Mouse (Mus musculus): Measurements from ENCODE around the gene Rusc2. TPM values are rescaled to one million over a fixed set of nuclear protein-coding genes. Genes with fewer than 3 reads are reported as not detected.

Gene Rusc2
- polyA plus RNA-seq, 1 experiment from 2014 or later: 12.4 TPM

DNA sequence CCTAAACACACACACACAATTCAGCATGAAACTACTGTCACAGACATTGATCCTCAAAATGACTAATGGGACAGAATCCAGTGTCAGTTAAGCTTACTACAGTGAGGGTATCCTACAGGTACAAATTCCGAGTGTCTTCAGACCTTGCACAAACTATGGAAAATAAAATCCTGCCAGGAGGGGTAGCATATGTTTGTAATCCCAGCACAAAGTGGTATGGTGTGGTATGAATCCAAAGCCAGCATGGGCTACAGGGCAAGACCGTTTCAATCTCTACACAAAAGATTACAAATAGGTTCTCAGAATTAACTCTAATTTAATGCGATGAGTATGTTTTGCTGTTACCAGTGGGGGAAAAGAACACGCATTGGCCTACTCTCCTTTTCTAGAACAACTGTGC, 59.9 kb downstream of the Rusc2 start, which contains the start of gene Tesk1:
Gene Tesk1, plus strand, starts transcription at position 301 of the 400 bp plus-strand sequence.
- peak within 1 kb of the TSS; percentile 97 for H3K4me2 ChIP-seq (ENCODE audit: low read depth, low read length)
- peaks cover 10% of the 10 kb centered on the region for H3K36me3 ChIP-seq (ENCODE audit: control insufficient read depth, insufficient read depth)
- H3K9me3 ChIP-seq (replicated peaks; ENCODE audit: control insufficient read depth, low read length): no peaks in the 10 kb centered on the region
- no peaks in the 10 kb centered on the region for H3K27me3 ChIP-seq (ENCODE audit: control insufficient read depth, insufficient read depth, low read length)
- peak within 1 kb of the TSS; percentile 99 for H3K9ac ChIP-seq (ENCODE audit: low read length)
- H3K27ac ChIP-seq (ENCODE audit: low read length): peak within 1 kb of the TSS; percentile 99
- WGBS: 24% methylated on average over 4 of the region's 4 CpGs
- ATAC-seq (replicated peaks; ENCODE audit: extremely low read depth, insufficient read depth, low FRiP score): no peak
- H3K4me1 ChIP-seq (ENCODE audit: control insufficient read depth, insufficient read depth, low read length): peaks cover 9% of the 10 kb centered on the region
- peak within 1 kb of the TSS; percentile 91 for H3K4me3 ChIP-seq (ENCODE audit: low read length)

DNA sequence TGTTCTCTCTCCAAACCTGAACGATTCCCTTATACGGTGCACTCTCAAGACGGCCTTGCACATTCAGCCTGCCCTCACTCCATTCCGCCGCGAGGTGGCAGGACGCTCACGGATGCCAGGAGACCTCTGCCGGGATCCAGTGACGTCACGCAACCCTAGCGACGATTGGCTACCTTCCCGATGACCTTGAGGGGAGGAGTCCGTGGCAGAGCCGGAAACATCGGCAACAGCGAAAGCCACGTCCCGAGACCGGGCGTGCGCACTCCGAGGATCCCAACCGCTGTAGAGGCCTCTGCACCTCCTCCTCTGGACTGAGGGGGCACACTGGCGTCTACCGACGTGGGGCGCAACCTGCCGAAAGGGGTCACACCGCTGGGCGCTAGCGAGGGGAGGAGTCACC, 60.3 kb downstream of the Rusc2 start:
- peak overlapping the region; percentile 91 for H3K4me3 ChIP-seq (ENCODE audit: low read length)
- H3K4me2 ChIP-seq (ENCODE audit: low read depth, low read length): peak overlapping the region; percentile 97
- H3K27ac ChIP-seq (ENCODE audit: low read length): peak overlapping the region; percentile 99
- ATAC-seq (replicated peaks; ENCODE audit: extremely low read depth, insufficient read depth, low FRiP score): peak; percentile 95
- peak overlapping the region; percentile 99 for H3K9ac ChIP-seq (ENCODE audit: low read length)
- peaks cover 14% of the 10 kb centered on the region for H3K36me3 ChIP-seq (ENCODE audit: control insufficient read depth, insufficient read depth)
- no peaks in the 10 kb centered on the region for H3K9me3 ChIP-seq (replicated peaks; ENCODE audit: control insufficient read depth, low read length)
- peaks cover 9% of the 10 kb centered on the region for H3K4me1 ChIP-seq (ENCODE audit: control insufficient read depth, insufficient read depth, low read length)
- no peaks in the 10 kb centered on the region for H3K27me3 ChIP-seq (ENCODE audit: control insufficient read depth, insufficient read depth, low read length)
- WGBS: under 1% methylated on average over 33 of the region's 33 CpGs

DNA sequence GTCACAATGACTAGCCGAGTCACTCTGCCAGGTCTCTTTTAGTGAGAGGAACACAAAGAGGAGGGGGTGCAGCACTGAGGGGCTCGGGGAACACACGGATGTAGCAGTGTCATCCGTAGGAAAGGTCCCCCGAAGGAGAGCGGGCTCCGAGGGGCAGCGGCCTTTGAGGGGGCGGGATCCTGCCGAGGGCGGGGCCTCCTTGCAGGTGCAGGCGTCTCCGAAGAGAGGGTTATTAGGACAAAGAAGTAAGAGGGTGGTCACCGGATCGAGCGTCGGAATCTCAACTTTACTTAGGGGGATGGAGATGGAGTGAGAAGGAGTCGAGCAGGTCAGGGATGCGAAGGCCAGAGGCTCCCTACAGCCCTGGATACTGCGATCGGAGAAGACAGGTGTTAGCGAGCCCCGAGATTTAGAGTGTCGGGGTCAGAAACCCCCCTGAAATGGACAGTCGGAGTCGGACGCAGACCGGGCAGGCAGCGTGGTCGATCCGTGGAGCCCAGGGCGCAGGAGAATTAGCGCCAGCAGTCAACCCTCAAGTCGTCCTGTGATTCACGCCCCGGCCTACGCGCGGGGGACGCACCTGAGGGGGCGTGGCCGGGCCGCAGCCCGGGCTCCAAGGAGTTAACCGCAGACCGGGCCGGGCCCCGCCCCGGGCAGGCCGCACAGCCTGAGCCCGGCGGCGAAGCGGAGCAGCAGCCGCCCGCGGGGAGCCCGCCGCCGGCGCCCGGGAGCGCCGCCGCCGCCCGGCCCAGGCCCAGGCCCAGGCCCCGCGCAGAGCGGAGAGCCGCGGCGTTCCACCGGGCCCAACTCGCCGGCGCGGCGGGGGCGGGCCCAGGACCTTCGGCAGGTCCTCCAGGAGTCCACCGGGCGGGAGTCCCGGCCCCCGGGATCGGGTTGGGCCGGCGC, 60.9 kb downstream of the Rusc2 start:
- H3K36me3 ChIP-seq (ENCODE audit: control insufficient read depth, insufficient read depth): peaks cover 21% of the 10 kb centered on the region
- peak; percentile 65 for ATAC-seq (replicated peaks; ENCODE audit: extremely low read depth, insufficient read depth, low FRiP score)
- H3K27ac ChIP-seq (ENCODE audit: low read length): peak overlapping the region; percentile 99
- WGBS: under 1% methylated on average over 85 of the region's 88 CpGs
- H3K27me3 ChIP-seq (ENCODE audit: control insufficient read depth, insufficient read depth, low read length): no peaks in the 10 kb centered on the region
- H3K9ac ChIP-seq (ENCODE audit: low read length): peak overlapping the region; percentile 99
- peaks cover 9% of the 10 kb centered on the region for H3K4me1 ChIP-seq (ENCODE audit: control insufficient read depth, insufficient read depth, low read length)
- peak overlapping the region; percentile 97 for H3K4me2 ChIP-seq (ENCODE audit: low read depth, low read length)
- peak overlapping the region; percentile 91 for H3K4me3 ChIP-seq (ENCODE audit: low read length)
- no peaks in the 10 kb centered on the region for H3K9me3 ChIP-seq (replicated peaks; ENCODE audit: control insufficient read depth, low read length)

DNA sequence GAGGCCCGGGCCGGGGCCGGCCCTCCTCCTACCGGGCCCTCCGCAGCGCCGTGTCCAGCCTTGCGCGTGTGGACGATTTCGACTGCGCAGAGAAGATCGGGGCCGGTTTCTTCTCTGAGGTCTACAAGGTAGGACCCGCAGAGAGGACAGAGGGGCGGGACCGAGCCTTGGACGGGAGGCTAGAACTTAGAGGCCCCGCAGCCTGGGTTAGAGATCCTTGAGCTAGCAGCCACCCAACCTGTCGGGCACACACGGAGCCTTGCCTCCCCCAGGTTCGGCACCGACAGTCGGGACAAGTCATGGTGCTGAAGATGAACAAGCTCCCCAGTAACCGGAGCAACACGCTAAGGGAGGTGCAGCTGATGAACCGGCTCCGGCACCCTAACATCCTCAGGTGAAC, 61.7 kb downstream of the Rusc2 start:
- Histone ChIP-seq H3K4me2 (ENCODE audit: low read depth, low read length) (peak overlapping the region; percentile 97), H3K9ac (ENCODE audit: low read length) (peak overlapping the region; percentile 99), H3K4me3 (ENCODE audit: low read length) (peak overlapping the region; percentile 91), H3K27me3 (ENCODE audit: control insufficient read depth, insufficient read depth, low read length) (no peaks in the 10 kb centered on the region), H3K4me1 (ENCODE audit: control insufficient read depth, insufficient read depth, low read length) (peaks cover 9% of the 10 kb centered on the region), H3K27ac (ENCODE audit: low read length) (peak overlapping the region; percentile 99), H3K9me3 (replicated peaks; ENCODE audit: control insufficient read depth, low read length) (no peaks in the 10 kb centered on the region), H3K36me3 (ENCODE audit: control insufficient read depth, insufficient read depth) (peaks cover 24% of the 10 kb centered on the region)
- peak; percentile 5 for ATAC-seq (replicated peaks; ENCODE audit: extremely low read depth, insufficient read depth, low FRiP score)
- WGBS: 2% methylated on average over 28 of the region's 28 CpGs

DNA sequence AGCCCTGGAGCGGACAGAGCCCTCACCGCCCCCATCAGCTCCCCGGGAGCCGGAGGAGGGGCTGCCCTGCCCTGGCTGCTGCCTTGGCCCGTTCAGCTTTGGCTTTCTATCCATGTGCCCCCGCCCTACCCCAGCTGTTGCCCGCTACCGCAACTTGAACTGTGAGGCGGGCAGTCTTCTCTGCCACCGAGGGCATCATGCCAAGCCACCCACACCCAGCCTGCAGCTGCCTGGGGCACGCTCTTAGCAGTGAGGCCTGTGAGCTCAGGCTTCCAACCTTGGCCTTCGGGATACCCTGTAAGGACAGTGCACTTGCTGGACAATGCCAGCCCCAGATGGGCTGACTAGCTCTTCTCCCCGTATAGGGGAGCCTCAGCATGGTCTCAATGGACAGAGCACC, 65.5 kb downstream of the Rusc2 start:
- Histone ChIP-seq H3K27me3 (ENCODE audit: control insufficient read depth, insufficient read depth, low read length) (no peaks in the 10 kb centered on the region), H3K4me3 (ENCODE audit: low read length) (no peak overlapping the region), H3K4me2 (ENCODE audit: low read depth, low read length) (no peak overlapping the region), H3K36me3 (ENCODE audit: control insufficient read depth, insufficient read depth) (peaks cover 24% of the 10 kb centered on the region), H3K27ac (ENCODE audit: low read length) (no peak overlapping the region), H3K9ac (ENCODE audit: low read length) (no peak overlapping the region), H3K4me1 (ENCODE audit: control insufficient read depth, insufficient read depth, low read length) (peaks cover 9% of the 10 kb centered on the region), H3K9me3 (replicated peaks; ENCODE audit: control insufficient read depth, low read length) (no peaks in the 10 kb centered on the region)
- no peak for ATAC-seq (replicated peaks; ENCODE audit: extremely low read depth, insufficient read depth, low FRiP score)
- WGBS: 85% methylated on average over 13 of the region's 13 CpGs

DNA sequence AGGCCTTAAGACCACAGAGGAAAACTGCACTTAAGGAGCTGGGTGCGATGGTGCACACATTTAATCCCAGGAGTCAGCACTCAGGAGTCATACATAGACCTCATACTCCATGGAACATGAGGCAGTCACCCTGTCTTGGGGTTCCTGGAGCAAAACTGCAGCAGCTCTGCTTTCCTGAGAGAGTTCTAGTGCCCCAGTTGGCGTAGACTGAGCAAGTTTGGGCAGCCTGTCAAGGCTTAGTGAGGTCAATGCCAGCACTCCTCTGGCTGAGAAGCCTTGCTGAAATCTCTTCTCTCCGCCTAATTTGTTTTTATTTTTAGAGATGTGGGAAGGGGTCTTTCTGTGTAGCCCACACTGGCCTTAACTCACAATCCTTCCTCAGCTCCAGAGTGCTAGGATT, 66.8 kb downstream of the Rusc2 start:
- Histone ChIP-seq H3K9me3 (replicated peaks; ENCODE audit: control insufficient read depth, low read length) (no peaks in the 10 kb centered on the region), H3K9ac (ENCODE audit: low read length) (no peak overlapping the region), H3K27ac (ENCODE audit: low read length) (no peak overlapping the region), H3K36me3 (ENCODE audit: control insufficient read depth, insufficient read depth) (peaks cover 24% of the 10 kb centered on the region), H3K4me3 (ENCODE audit: low read length) (no peak overlapping the region), H3K4me2 (ENCODE audit: low read depth, low read length) (no peak overlapping the region), H3K4me1 (ENCODE audit: control insufficient read depth, insufficient read depth, low read length) (peaks cover 16% of the 10 kb centered on the region), H3K27me3 (ENCODE audit: control insufficient read depth, insufficient read depth, low read length) (peaks cover 6% of the 10 kb centered on the region)
- ATAC-seq (replicated peaks; ENCODE audit: extremely low read depth, insufficient read depth, low FRiP score): no peak
- 83% methylated on average over 3 of the region's 3 CpGs for WGBS

DNA sequence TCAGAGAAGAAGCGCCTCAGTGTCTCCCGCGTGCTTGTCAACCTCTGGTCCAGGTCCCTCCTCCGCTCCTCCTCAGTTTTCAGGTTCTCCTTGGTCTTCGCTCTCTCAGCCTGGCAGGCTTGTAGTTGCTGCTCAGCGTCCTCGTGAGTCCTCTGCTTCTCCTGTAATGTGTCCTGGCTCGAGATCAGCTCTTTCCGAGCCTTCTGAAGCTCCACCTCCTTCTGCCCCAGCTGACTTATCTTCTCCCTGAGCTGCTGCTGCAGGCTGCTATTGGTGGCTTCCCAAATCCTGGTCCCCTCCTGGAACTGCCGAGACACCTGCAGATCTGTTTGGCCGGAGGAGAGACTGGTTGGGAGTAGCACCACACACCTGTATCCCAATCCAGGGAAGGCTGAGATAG, 70.5 kb downstream of the Rusc2 start:
- WGBS: 41% methylated on average over 11 of the region's 11 CpGs

DNA sequence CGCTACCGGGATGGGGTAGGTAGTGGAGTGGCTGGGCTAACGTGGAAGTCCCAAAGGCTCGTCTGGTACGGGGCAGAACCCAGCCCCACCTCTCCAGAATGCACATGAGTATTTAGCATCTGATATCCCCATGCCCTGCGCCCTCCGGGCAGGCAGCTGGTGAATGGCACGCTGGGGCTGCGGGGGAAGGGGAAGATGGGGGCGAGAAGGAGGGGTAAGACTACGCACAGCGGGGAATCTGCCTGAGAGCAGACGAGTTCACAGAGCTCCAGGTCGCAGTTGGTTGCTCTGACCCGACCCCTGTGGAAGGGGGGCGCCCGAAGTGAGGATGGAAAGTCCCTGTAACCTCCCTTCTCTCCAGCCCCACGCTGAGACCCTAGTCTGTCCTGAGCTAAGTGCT, 71.6 kb downstream of the Rusc2 start:
- no peaks in the 10 kb centered on the region for H3K9me3 ChIP-seq (replicated peaks; ENCODE audit: control insufficient read depth, low read length)
- H3K27me3 ChIP-seq (ENCODE audit: control insufficient read depth, insufficient read depth, low read length): peaks cover 14% of the 10 kb centered on the region
- no peak for ATAC-seq (replicated peaks; ENCODE audit: extremely low read depth, insufficient read depth, low FRiP score)
- 1% methylated on average over 18 of the region's 18 CpGs for WGBS
- peak overlapping the region; percentile 35 for H3K4me3 ChIP-seq (ENCODE audit: low read length)
- no peak overlapping the region for H3K27ac ChIP-seq (ENCODE audit: low read length)
- H3K9ac ChIP-seq (ENCODE audit: low read length): peak overlapping the region; percentile 15
- H3K4me2 ChIP-seq (ENCODE audit: low read depth, low read length): peak overlapping the region; percentile 66
- peaks cover 24% of the 10 kb centered on the region for H3K4me1 ChIP-seq (ENCODE audit: control insufficient read depth, insufficient read depth, low read length)
- no peaks in the 10 kb centered on the region for H3K36me3 ChIP-seq (ENCODE audit: control insufficient read depth, insufficient read depth)

More for the DNA sequence above, 70.5 kb downstream of the Rusc2 start:
- Histone ChIP-seq H3K4me2 (ENCODE audit: low read depth, low read length) (no peak overlapping the region), H3K9ac (ENCODE audit: low read length) (no peak overlapping the region), H3K27ac (ENCODE audit: low read length) (no peak overlapping the region), H3K4me1 (ENCODE audit: control insufficient read depth, insufficient read depth, low read length) (peaks cover 24% of the 10 kb centered on the region), H3K27me3 (ENCODE audit: control insufficient read depth, insufficient read depth, low read length) (peaks cover 14% of the 10 kb centered on the region), H3K36me3 (ENCODE audit: control insufficient read depth, insufficient read depth) (peaks cover 7% of the 10 kb centered on the region; the same call in 1 of the 2 replicates), H3K9me3 (replicated peaks; ENCODE audit: control insufficient read depth, low read length) (no peaks in the 10 kb centered on the region), H3K4me3 (ENCODE audit: low read length) (no peak overlapping the region)
- ATAC-seq (replicated peaks; ENCODE audit: extremely low read depth, insufficient read depth, low FRiP score): no peak
